Mouse (Mus musculus): ENCODE measurements around the gene Ttll9. TPM values are rescaled to one million over a fixed set of nuclear protein-coding genes. Genes with fewer than 3 reads are reported as not detected.

Ttll9 gene
- total RNA-seq, 1 experiment from 2014 or later: not detected

GRCm38 (mm10) chr2:153033545-153034230, 71.4 kb downstream of the Ttll9 start:
- ATAC-seq (ENCODE audit: extremely low read depth, insufficient number of reproducible peaks, low FRiP score, poor library complexity, severe bottlenecking): no peak

GRCm38 (mm10) chr2:153036690-153037089, 74.4 kb downstream of the Ttll9 start:
- no peak for ATAC-seq (ENCODE audit: extremely low read depth, insufficient number of reproducible peaks, low FRiP score, poor library complexity, severe bottlenecking)

GRCm38 (mm10) chr2:153043886-153044285, 81.6 kb downstream of the Ttll9 start:
- ATAC-seq (ENCODE audit: extremely low read depth, insufficient number of reproducible peaks, low FRiP score, poor library complexity, severe bottlenecking): no peak

GRCm38 (mm10) chr2:153045884-153046299, 83.6 kb downstream of the Ttll9 start:
- no peak for ATAC-seq (ENCODE audit: extremely low read depth, insufficient number of reproducible peaks, low FRiP score, poor library complexity, severe bottlenecking)

- ATAC-seq (ENCODE audit: extremely low read depth, insufficient number of reproducible peaks, low FRiP score, poor library complexity, severe bottlenecking): 0 out of 2 replicates have a peak, but pooled peaks have one; percentile 40
Observed at GRCm38 (mm10) chr2:153047828-153048465, 85.7 kb downstream of the Ttll9 start.

DNA sequence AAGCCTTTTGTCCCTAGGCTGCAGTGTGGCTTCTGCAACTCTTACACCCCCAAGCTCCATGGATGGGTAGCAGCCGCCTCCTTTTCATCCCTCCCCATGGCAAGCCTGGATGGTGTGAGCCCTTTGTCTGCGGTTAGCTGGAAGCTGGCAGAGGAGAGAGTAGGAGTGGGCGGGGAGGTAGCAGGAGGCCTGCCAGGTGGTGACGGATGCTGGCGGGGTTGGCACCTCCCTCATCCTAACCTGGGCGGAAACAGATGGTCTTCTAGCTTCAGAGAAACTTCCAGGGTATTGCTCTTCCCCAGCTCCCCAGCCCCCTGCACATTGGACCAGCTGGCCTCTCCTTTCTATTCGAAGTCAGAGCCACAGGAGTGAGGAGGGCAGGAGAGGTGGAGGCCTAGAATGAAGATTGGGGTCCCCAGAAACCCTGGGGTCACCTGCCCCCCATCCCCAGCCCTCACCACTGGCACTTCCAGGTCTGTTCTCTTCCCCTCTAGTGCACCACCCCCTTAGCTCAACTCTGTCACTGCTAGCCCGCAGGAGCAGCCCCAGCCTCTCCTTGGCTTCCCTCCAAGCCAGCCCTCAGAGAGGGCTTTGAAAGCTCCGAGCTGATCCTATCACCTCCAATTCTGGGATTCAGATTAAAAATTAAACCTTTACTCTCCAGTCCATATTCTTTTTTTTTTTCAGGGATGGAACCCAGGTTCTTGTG, 87.2 kb downstream of the Ttll9 start:
- no peak for ATAC-seq (ENCODE audit: extremely low read depth, insufficient number of reproducible peaks, low FRiP score, poor library complexity, severe bottlenecking)

DNA sequence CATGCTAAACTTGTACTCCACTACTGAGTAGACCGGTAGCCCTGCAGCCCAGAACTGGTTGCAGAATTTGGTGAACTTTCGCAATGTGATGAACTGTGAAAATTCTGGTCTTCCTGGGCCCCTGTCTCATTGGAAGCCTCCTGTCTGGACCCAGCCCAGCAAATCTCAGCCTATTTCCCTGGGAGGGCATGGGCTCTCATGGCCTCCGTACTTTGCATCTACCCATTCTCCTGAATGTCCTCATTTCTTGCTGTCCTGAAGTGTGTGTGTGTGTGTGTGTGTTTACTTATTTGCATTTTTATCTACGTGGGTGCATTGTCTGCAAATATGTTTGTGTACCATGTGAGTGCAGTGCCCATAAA, 87.7 kb downstream of the Ttll9 start:
- no peak for ATAC-seq (ENCODE audit: extremely low read depth, insufficient number of reproducible peaks, low FRiP score, poor library complexity, severe bottlenecking)

GRCm38 (mm10) chr2:153051095-153051494, 88.8 kb downstream of the Ttll9 start:
- no peak for ATAC-seq (ENCODE audit: extremely low read depth, insufficient number of reproducible peaks, low FRiP score, poor library complexity, severe bottlenecking)

DNA sequence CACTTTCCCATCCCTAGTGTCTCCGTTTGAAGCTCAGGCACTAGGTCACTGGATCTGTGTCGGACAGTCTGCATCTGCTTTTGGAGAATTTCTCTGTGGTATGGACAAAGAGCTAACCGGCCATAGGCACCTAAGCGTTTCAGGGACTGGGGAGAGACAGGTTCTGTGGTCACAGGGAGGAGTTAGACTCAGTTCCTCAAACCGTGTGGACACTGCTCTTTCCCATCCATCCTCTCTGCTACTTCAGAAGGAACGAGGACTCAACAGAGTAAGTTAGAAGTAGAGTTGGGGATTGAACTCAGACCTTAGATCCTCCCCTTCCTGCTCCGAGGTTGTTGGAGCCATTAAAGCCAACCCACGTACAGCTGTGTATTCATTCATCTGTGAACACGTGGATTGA, 89.3 kb downstream of the Ttll9 start:
- ATAC-seq (ENCODE audit: extremely low read depth, insufficient number of reproducible peaks, low FRiP score, poor library complexity, severe bottlenecking): no peak

DNA sequence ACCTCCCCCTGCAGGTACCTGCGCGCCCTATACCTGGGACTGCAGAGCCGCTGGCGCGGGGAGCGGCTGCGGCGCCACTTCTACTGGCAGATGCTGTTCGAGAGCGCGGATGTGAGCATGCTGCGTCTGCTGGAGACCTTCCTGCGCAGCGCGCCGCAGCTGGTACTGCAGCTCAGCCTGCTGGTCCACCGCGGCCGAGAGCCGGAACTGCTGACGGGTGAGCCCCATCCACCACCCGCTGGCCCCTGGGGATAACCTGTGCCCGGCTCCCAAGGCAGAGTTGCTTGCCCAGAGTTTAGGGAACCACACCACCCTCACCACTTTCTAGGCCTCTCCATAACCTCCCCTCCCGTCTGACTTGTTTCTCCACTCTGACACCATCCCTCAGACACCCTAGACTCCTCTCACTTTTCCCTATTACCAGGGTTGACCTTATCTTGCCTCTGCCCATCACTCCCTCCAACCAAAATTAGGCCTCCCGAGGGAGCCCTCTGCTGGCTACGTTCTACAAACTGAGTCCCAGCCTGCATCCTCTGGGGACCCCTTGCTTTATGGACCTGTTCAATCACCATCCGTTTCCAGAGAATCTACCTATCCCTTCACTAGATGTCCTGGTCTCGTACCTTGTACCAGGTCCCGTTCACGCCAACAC, 90.5 kb downstream of the Ttll9 start:
- ATAC-seq (ENCODE audit: extremely low read depth, insufficient number of reproducible peaks, low FRiP score, poor library complexity, severe bottlenecking): no peak

GRCm38 (mm10) chr2:153053896-153054295, 91.6 kb downstream of the Ttll9 start:
- ATAC-seq (ENCODE audit: extremely low read depth, insufficient number of reproducible peaks, low FRiP score, poor library complexity, severe bottlenecking): no peak

GRCm38 (mm10) chr2:153055270-153055920, 93.1 kb downstream of the Ttll9 start:
- no peak for ATAC-seq (ENCODE audit: extremely low read depth, insufficient number of reproducible peaks, low FRiP score, poor library complexity, severe bottlenecking)

Other genes with a start within 250 kb of the Ttll9 start
- gene Id1, start 226.2 kb upstream of the Ttll9 start, total RNA-seq (2017): 16.2 and 19.4 TPM in 2 replicates
- gene Cox4i2, start 208.3 kb upstream of the Ttll9 start, total RNA-seq (2017): not detected in 2 replicates
- gene Bcl2l1, start 130.8 kb upstream of the Ttll9 start, total RNA-seq (2017): 25.9 and 28.7 TPM in 2 replicates
- 0.70 and 0.74 TPM in 2 replicates for gene Tpx2, start 114.5 kb upstream of the Ttll9 start, total RNA-seq (2017)
- not detected in 2 replicates for gene Mylk2, start 51.1 kb upstream of the Ttll9 start, total RNA-seq (2017)
- gene Foxs1, start 29.3 kb upstream of the Ttll9 start, total RNA-seq (2017): not detected in 2 replicates
- gene Dusp15, start 10.8 kb upstream of the Ttll9 start, total RNA-seq (2017): not detected in 2 replicates
- 53.9 and 54.3 TPM in 2 replicates for gene Pdrg1, start 52.9 kb downstream of the Ttll9 start, total RNA-seq (2017)
- not detected in 2 replicates for gene Xkr7, start 69.4 kb downstream of the Ttll9 start, total RNA-seq (2017)
- not detected in 2 replicates for gene Ccm2l, start 103.5 kb downstream of the Ttll9 start, total RNA-seq (2017)
- gene Hck, start 146.0 kb downstream of the Ttll9 start, total RNA-seq (2017): 252 and 289 TPM in 2 replicates
- gene Tm9sf4, start 198.8 kb downstream of the Ttll9 start, total RNA-seq (2017): 44.8 and 59.6 TPM in 2 replicates

Measured in neutrophil, adult 5-6 weeks (primary cell).